Mouse (Mus musculus) testis, adult 2 months (tissue): ENCODE results near the gene Lrrc23.

ENCODE experiments used
- CTCF ChIP-seq: fragments of 200-500 bp; IDR thresholded peaks from 2 replicates; pipeline ENCODE4 v1.5.1; 2012; ENCODE audit warnings: low read depth, mild to moderate bottlenecking, inconsistent platforms, low read length, moderate library complexity; ENCODE audit not compliant: control insufficient read depth, insufficient read depth, insufficient replicate concordance
- POLR2A ChIP-seq: fragments of 200-500 bp; IDR thresholded peaks from 2 replicates; pipeline ENCODE4 v1.6.1; 2012; ENCODE audit warnings: low read depth, mild to moderate bottlenecking, inconsistent platforms, low read length, moderate library complexity; ENCODE audit not compliant: control insufficient read depth

DNA sequence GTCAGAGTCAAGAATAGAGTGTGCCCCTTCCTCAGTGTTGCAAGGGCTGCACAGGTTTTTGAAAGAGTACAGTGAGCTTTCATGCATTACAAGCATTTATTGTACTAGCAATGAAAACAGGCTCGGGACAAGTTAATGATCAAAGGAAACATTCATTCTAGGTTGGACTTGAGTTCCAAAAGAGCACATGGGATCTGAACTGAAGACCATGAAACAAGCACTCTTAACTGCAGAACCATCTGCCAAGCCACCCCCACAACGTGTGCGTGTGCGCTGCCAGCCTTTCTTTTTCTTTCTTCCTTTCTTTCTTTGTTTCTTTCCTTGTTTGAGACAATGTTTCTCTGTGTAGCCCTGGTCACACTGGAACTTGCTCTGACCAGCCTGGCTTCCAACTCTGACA, 16.3 kb upstream of the Lrrc23 start:
- TF ChIP-seq POLR2A: no peak
- no peak for TF ChIP-seq CTCF
